Mouse (Mus musculus) small intestine, adult 2 months (tissue): ENCODE data around the gene Cacna1c. TPM values are rescaled to one million over a fixed set of nuclear protein-coding genes. Genes with fewer than 3 reads are reported as not detected.

Experiments used
- H3K27ac ChIP-seq: fragments of 200-500 bp; 2 replicates; pipeline ENCODE4 v1.5.1; 2012; ENCODE audit warnings: low read depth, low read length, control low read depth, inconsistent platforms; ENCODE audit not compliant: insufficient read depth
- H3K27me3 ChIP-seq: fragments of 200-500 bp; 2 replicates; pipeline ENCODE4 v1.6.1; 2012; ENCODE audit warnings: mild to moderate bottlenecking, moderate library complexity, low read length, inconsistent platforms; ENCODE audit not compliant: control insufficient read depth, insufficient read depth
- H3K36me3 ChIP-seq: fragments of 200-500 bp; 2 replicates; pipeline ENCODE4 v1.6.1; 2012; ENCODE audit warnings: mild to moderate bottlenecking, low read length, control low read depth, inconsistent platforms; ENCODE audit not compliant: control insufficient read depth, insufficient read depth
- H3K4me1 ChIP-seq: fragments of 200-500 bp; 2 replicates; pipeline ENCODE4 v1.6.1; 2012; ENCODE audit warnings: low read length, inconsistent platforms, mixed read lengths; ENCODE audit not compliant: control insufficient read depth, insufficient read depth, insufficient read length
- H3K4me3 ChIP-seq: fragments of 200-500 bp; 2 replicates; pipeline ENCODE4 v1.5.1; 2012; ENCODE audit warnings: low read depth, mild to moderate bottlenecking, control low read depth, inconsistent platforms, low read length, moderate library complexity
- CTCF ChIP-seq: fragments of 200-500 bp; IDR thresholded peaks from 2 replicates; pipeline ENCODE4 v1.5.1; 2012; ENCODE audit warnings: low read depth, mild to moderate bottlenecking, control low read depth, inconsistent platforms, low read length, moderate library complexity, mixed read lengths; ENCODE audit not compliant: insufficient replicate concordance, insufficient read length; ENCODE audit errors: extremely low read depth
- POLR2A ChIP-seq: fragments of 200-500 bp; IDR thresholded peaks from 2 replicates; pipeline ENCODE4 v1.6.1; 2012; ENCODE audit warnings: low read depth, mild to moderate bottlenecking, control low read depth, inconsistent platforms, low read length, moderate library complexity
- WGBS: fragments of 180-500 bp; shearing (Covaris S2); methylation state at CpG from one replicate; pipeline ENCODE4 v1.1.7; 2018; 5-methylcytosine and 5-hydroxymethylcytosine counted together
- polyA plus RNA-seq: library from polyadenylated mRNA; depleted of rRNA; stranded (reverse); fragments of >200 nt; gene quantifications from 2 replicates; pipeline ENCODE4 v1.2.3, GENCODE M21; 2012

Gene Cacna1c
- polyA plus RNA-seq, 1 experiment: 2.6 TPM

- 82% methylated on average over 5 of the region's 5 CpGs for WGBS
- 0 out of 2 replicates have a peak, but pooled peaks cover 2% of the 10 kb centered on the region for H3K4me1 ChIP-seq
- TF ChIP-seq CTCF: no peak
- no peak for TF ChIP-seq POLR2A
Measured at GRCm38 (mm10) chr6:118862091-118862490, 334.1 kb downstream of the Cacna1c start.

DNA sequence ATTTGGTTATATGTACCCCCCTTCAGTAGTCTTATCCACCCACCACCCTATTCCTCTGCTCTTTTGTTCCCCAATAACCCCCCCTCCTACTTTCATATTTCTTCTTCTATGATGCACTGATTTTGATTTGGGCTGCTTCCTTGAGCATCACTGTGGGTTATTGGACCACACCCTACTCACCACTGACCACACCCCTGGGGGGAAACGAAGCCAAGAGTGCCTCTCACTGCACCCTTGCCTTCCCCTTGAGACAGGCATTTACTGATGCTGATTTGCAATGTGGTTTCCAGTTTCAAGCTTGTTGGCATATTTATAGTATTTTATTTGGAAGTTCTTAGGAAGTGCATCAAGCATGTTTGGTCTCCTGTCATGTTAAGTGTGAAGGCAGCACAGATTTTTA lies 337.8 kb downstream of the Cacna1c start:
- Histone ChIP-seq H3K36me3 (no peaks in the 10 kb centered on the region), H3K4me1 (no peaks in the 10 kb centered on the region), H3K27me3 (no peaks in the 10 kb centered on the region), H3K27ac (no peak overlapping the region), H3K4me3 (no peak overlapping the region)
- TF ChIP-seq POLR2A (no peak), CTCF (no peak)
- 7% methylated on average over 1 of the region's 1 CpGs for WGBS

More at GRCm38 (mm10) chr6:118862091-118862490, 334.1 kb downstream of the Cacna1c start:
- Histone ChIP-seq H3K36me3 (no peaks in the 10 kb centered on the region), H3K4me3 (no peak overlapping the region), H3K27me3 (no peaks in the 10 kb centered on the region), H3K27ac (no peak overlapping the region)

DNA sequence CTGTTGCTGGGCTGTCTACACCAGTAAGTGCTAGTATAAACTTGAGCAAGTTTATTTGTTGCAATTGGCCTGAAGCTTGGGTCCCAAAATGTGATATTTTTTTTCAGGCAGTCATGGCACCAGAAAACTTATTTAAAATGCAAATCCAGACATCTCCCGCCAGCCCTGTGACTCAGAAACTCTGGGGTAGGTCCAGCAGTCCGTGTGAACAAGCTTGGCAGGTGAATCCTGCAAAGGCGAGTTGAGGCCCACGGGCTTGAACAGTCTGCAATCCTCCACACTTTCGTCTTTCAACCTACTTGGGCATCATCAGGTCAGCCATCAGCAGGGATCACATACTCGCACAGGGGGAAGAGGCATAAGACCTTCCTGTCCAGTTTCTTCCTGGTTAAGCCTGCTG lies 344.1 kb downstream of the Cacna1c start:
- 64% methylated on average over 6 of the region's 6 CpGs for WGBS
- Histone ChIP-seq H3K36me3 (no peaks in the 10 kb centered on the region), H3K27ac (no peak overlapping the region), H3K27me3 (no peaks in the 10 kb centered on the region), H3K4me1 (no peaks in the 10 kb centered on the region), H3K4me3 (no peak overlapping the region)
- TF ChIP-seq POLR2A (no peak), CTCF (no peak)

GRCm38 (mm10) chr6:118851086-118851485 lies 345.1 kb downstream of the Cacna1c start:
- H3K4me3 ChIP-seq: no peak overlapping the region
- 87% methylated on average over 3 of the region's 3 CpGs for WGBS
- no peaks in the 10 kb centered on the region for H3K27me3 ChIP-seq
- TF ChIP-seq POLR2A (no peak), CTCF (no peak)
- no peaks in the 10 kb centered on the region for H3K36me3 ChIP-seq
- H3K27ac ChIP-seq: no peak overlapping the region
- no peaks in the 10 kb centered on the region for H3K4me1 ChIP-seq

DNA sequence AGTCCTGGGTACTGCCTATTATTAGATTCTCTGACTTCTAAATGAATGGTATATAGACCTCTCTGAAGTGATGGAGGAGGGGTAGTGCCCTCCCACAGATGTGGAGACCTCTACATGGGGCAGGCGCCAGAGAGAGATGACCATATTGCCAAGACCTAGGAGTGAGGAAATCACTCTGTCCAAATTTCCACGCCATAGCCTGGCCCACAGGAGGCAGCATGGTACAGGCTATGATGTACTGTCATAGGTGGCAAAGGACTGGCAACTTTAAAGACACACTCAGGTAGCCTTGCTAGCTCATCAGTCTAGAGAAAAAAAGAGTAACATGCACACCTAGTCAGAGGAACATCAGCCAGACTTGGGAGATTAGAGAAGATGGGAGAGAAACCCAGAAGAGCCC lies 347.6 kb downstream of the Cacna1c start:
- no peaks in the 10 kb centered on the region for H3K27me3 ChIP-seq
- 0 out of 2 replicates have a peak, but pooled peaks cover 2% of the 10 kb centered on the region for H3K4me1 ChIP-seq
- H3K4me3 ChIP-seq: no peak overlapping the region
- TF ChIP-seq POLR2A (no peak), CTCF (no peak)
- no peak overlapping the region for H3K27ac ChIP-seq
- no peaks in the 10 kb centered on the region for H3K36me3 ChIP-seq
- 80% methylated on average over 2 of the region's 2 CpGs for WGBS

- no peaks in the 10 kb centered on the region for H3K36me3 ChIP-seq
- H3K4me3 ChIP-seq: no peak overlapping the region
- no peak overlapping the region for H3K27ac ChIP-seq
- WGBS: 78% methylated on average over 13 of the region's 13 CpGs
- H3K27me3 ChIP-seq: no peaks in the 10 kb centered on the region
- 0 out of 2 replicates have a peak, but pooled peaks cover 2% of the 10 kb centered on the region for H3K4me1 ChIP-seq
- TF ChIP-seq POLR2A: no peak
- no peak for TF ChIP-seq CTCF
Measured at GRCm38 (mm10) chr6:118847751-118848150, 348.5 kb downstream of the Cacna1c start.

- no peak for TF ChIP-seq CTCF
- TF ChIP-seq POLR2A: no peak
- Histone ChIP-seq H3K27me3 (no peaks in the 10 kb centered on the region), H3K27ac (no peak overlapping the region), H3K4me3 (no peak overlapping the region), H3K4me1 (0 out of 2 replicates have a peak, but pooled peaks cover 2% of the 10 kb centered on the region), H3K36me3 (no peaks in the 10 kb centered on the region)
- WGBS: 16% methylated on average over 2 of the region's 2 CpGs
Measured at GRCm38 (mm10) chr6:118845829-118846228, 350.4 kb downstream of the Cacna1c start.
